Comparison of ENCODE assay signal across 8 mouse cellular contexts in genomic region chr16:93292965-93293653, GRCm38 (mm10).
DNase-seq lines count a peak whose midpoint lies in the region; ATAC-seq and TF ChIP-seq lines count a peak whose summit lies in the region.

No protein-coding gene starts in this region.

- H3K36me3 ChIP-seq in ES-Bruce4 (ENCODE audit: control insufficient read depth, insufficient read depth, low read length, poor library complexity, severe bottlenecking) = no peaks in the 10 kb centered on the region
- no peaks in the 10 kb centered on the region for H3K36me3 ChIP-seq in forebrain, embryonic 12.5 days (replicated peaks)

- TF ChIP-seq EP300 in ES-Bruce4 (IDR thresholded peaks at IDR 0.05; ENCODE audit: insufficient read depth, low read depth, low read length) = no peak

- peak; percentile 84 for TF ChIP-seq CTCF in ES-Bruce4 (IDR thresholded peaks at IDR 0.05; ENCODE audit: low read depth, low read length)

- DNase-seq in c-Kit-positive CD71-positive TER-119-negative erythroid progenitor cells, embryonic 14.5 days (ENCODE audit: low read depth) = peak; percentile 17
- DNase-seq in heart, postnatal 14 days = peak; percentile 59 to 78
- peak; percentile 40 for DNase-seq in large intestine, adult 2 months (ENCODE audit: low read depth, low spot score)
- peak; percentile 67 to 77 for DNase-seq in lung, adult 18-20 months
- peak; percentile 38 for DNase-seq in ovary, postnatal 10 days (ENCODE audit: low spot score)
- peak; percentile 76 for DNase-seq in thymus, postnatal 0 days (ENCODE audit: low spot score)

- H3K4me3 ChIP-seq in ES-Bruce4 (ENCODE audit: low read depth, low read length) = no peak overlapping the region
- no peak overlapping the region for H3K4me3 ChIP-seq in forebrain, embryonic 12.5 days (replicated peaks)

- no peak for TF ChIP-seq POLR2A in ES-Bruce4 (IDR thresholded peaks at IDR 0.05; ENCODE audit: insufficient read depth, low read length)

- intact Hi-C loops in heart, postnatal 14 days (cut with DNase I) = loop anchor here (1.0 to 5.0 kb wide), 4 partner anchors 159 to 728 kb away; partner anchors contain the start of gene Runx1

- H3K4me1 ChIP-seq in ES-Bruce4 (ENCODE audit: control insufficient read depth, insufficient read depth, low read length) = no peaks in the 10 kb centered on the region
- peaks cover 14% of the 10 kb centered on the region for H3K4me1 ChIP-seq in forebrain, embryonic 12.5 days

- H3K27ac ChIP-seq in ES-Bruce4 (ENCODE audit: insufficient read depth, low read length) = no peak overlapping the region
- H3K27ac ChIP-seq in forebrain, embryonic 12.5 days = no peak overlapping the region

- no peaks in the 10 kb centered on the region for H3K9me3 ChIP-seq in ES-Bruce4 (replicated peaks; ENCODE audit: control insufficient read depth, insufficient read depth, low read length, poor library complexity, severe bottlenecking)
- no peaks in the 10 kb centered on the region for H3K9me3 ChIP-seq in forebrain, embryonic 12.5 days

- 23% methylated on average over 13 of the region's 13 CpGs for WGBS in forebrain, embryonic 12.5 days
- WGBS in large intestine, adult 2 months = 22% methylated on average over 13 of the region's 13 CpGs

- H3K27me3 ChIP-seq in ES-Bruce4 (ENCODE audit: control insufficient read depth, insufficient read depth, low read length, poor library complexity, severe bottlenecking) = no peaks in the 10 kb centered on the region
- H3K27me3 ChIP-seq in forebrain, embryonic 12.5 days = peaks cover 24% of the 10 kb centered on the region

- ATAC-seq in forebrain, embryonic 12.5 days (ENCODE audit: low FRiP score) = peak; percentile 81

- H3K4me2 ChIP-seq in forebrain, embryonic 12.5 days = no peak overlapping the region

- H3K9ac ChIP-seq in ES-Bruce4 (ENCODE audit: low read depth, poor library complexity, severe bottlenecking) = no peak overlapping the region
- H3K9ac ChIP-seq in forebrain, embryonic 12.5 days = no peak overlapping the region

Comparison
In these comparisons a context has a peak if more than half of its experiments do, and no peak if none do; other contexts are left out.
1. DNase-seq: peak in every context shown above with its lines; median percentile 76 in thymus, postnatal 0 days; 72 in lung, adult 18-20 months; 68 in heart, postnatal 14 days; 40 in large intestine, adult 2 months; 38 in ovary, postnatal 10 days; 17 in c-Kit-positive CD71-positive TER-119-negative erythroid progenitor cells, embryonic 14.5 days.